Mouse (Mus musculus): ENCODE data around the gene Ndufs1. TPM values are rescaled to one million over a fixed set of nuclear protein-coding genes. Genes with fewer than 3 reads are reported as not detected.

Gene Ndufs1
- polyA plus RNA-seq, 1 experiment = 166 TPM

GRCm38 (mm10) chr1:63113274-63114135, 63.1 kb downstream of the Ndufs1 start:
- Histone ChIP-seq H3K27ac (ENCODE audit: insufficient read depth, low read length) (peak overlapping the region; percentile 86), H3K27me3 (ENCODE audit: control insufficient read depth, insufficient read depth, low read length) (no peaks in the 10 kb centered on the region), H3K4me1 (ENCODE audit: control insufficient read depth, insufficient read depth, low read length) (peaks cover 5% of the 10 kb centered on the region), H3K4me3 (replicated peaks; ENCODE audit: insufficient read depth, low read depth, low read length) (peak overlapping the region; percentile 91)
- WGBS = under 1% methylated on average over 82 of the region's 92 CpGs
- DNase-seq = peak; percentile 60 to 75
- TF ChIP-seq POLR2A (IDR thresholded peaks at IDR 0.05; ENCODE audit: borderline replicate concordance, insufficient read depth, low read length) (no peak), CTCF (IDR thresholded peaks at IDR 0.05; ENCODE audit: borderline replicate concordance, insufficient read depth, low read depth, low read length) (no peak)

- peaks cover 5% of the 10 kb centered on the region; the same call in 1 of the 2 replicates for H3K4me1 ChIP-seq (ENCODE audit: control insufficient read depth, insufficient read depth, low read length)
- peak overlapping the region; percentile 86 for H3K27ac ChIP-seq (ENCODE audit: insufficient read depth, low read length)
- DNase-seq = peak; percentile 40 to 60
- no peaks in the 10 kb centered on the region for H3K27me3 ChIP-seq (ENCODE audit: control insufficient read depth, insufficient read depth, low read length)
- WGBS = under 1% methylated on average over 11 of the region's 11 CpGs
- TF ChIP-seq CTCF (IDR thresholded peaks at IDR 0.05; ENCODE audit: borderline replicate concordance, insufficient read depth, low read depth, low read length) = no peak
- TF ChIP-seq POLR2A (IDR thresholded peaks at IDR 0.05; ENCODE audit: borderline replicate concordance, insufficient read depth, low read length) = no peak
- H3K4me3 ChIP-seq (replicated peaks; ENCODE audit: insufficient read depth, low read depth, low read length) = peak overlapping the region; percentile 91
Measured at GRCm38 (mm10) chr1:63112865-63113261, 63.8 kb downstream of the Ndufs1 start.

- Histone ChIP-seq H3K27me3 (ENCODE audit: control insufficient read depth, insufficient read depth, low read length) (no peaks in the 10 kb centered on the region), H3K4me3 (replicated peaks; ENCODE audit: insufficient read depth, low read depth, low read length) (peak overlapping the region; percentile 91), H3K27ac (ENCODE audit: insufficient read depth, low read length) (peak overlapping the region; percentile 86; the same call in 1 of the 2 replicates), H3K4me1 (ENCODE audit: control insufficient read depth, insufficient read depth, low read length) (peaks cover 5% of the 10 kb centered on the region)
- TF ChIP-seq POLR2A (IDR thresholded peaks at IDR 0.05; ENCODE audit: borderline replicate concordance, insufficient read depth, low read length) (no peak), CTCF (IDR thresholded peaks at IDR 0.05; ENCODE audit: borderline replicate concordance, insufficient read depth, low read depth, low read length) (no peak)
- DNase-seq = no peak
- 27% methylated on average over 8 of the region's 8 CpGs for WGBS
Measured at GRCm38 (mm10) chr1:63112151-63112864, 64.3 kb downstream of the Ndufs1 start.

GRCm38 (mm10) chr1:63110536-63111285, 65.9 kb downstream of the Ndufs1 start:
- Histone ChIP-seq H3K27me3 (ENCODE audit: control insufficient read depth, insufficient read depth, low read length) (no peaks in the 10 kb centered on the region), H3K4me1 (ENCODE audit: control insufficient read depth, insufficient read depth, low read length) (peaks cover 3% of the 10 kb centered on the region), H3K27ac (ENCODE audit: insufficient read depth, low read length) (no peak overlapping the region), H3K4me3 (replicated peaks; ENCODE audit: insufficient read depth, low read depth, low read length) (no peak overlapping the region)
- TF ChIP-seq POLR2A (IDR thresholded peaks at IDR 0.05; ENCODE audit: borderline replicate concordance, insufficient read depth, low read length) = no peak
- TF ChIP-seq CTCF (IDR thresholded peaks at IDR 0.05; ENCODE audit: borderline replicate concordance, insufficient read depth, low read depth, low read length) = peak; percentile 35; the same call in 1 of the 2 replicates
- WGBS = 60% methylated on average over 7 of the region's 7 CpGs
- DNase-seq = peak; percentile 15 to 32

- H3K27ac ChIP-seq (ENCODE audit: insufficient read depth, low read length) = no peak overlapping the region
- TF ChIP-seq POLR2A (IDR thresholded peaks at IDR 0.05; ENCODE audit: borderline replicate concordance, insufficient read depth, low read length) (no peak), CTCF (IDR thresholded peaks at IDR 0.05; ENCODE audit: borderline replicate concordance, insufficient read depth, low read depth, low read length) (no peak)
- DNase-seq = no peak
- no peak overlapping the region for H3K4me3 ChIP-seq (replicated peaks; ENCODE audit: insufficient read depth, low read depth, low read length)
- 36% methylated on average over 6 of the region's 6 CpGs for WGBS
- H3K4me1 ChIP-seq (ENCODE audit: control insufficient read depth, insufficient read depth, low read length) = peaks cover under 1% of the 10 kb centered on the region
- H3K27me3 ChIP-seq (ENCODE audit: control insufficient read depth, insufficient read depth, low read length) = no peaks in the 10 kb centered on the region
Measured at GRCm38 (mm10) chr1:63107614-63108327, 68.9 kb downstream of the Ndufs1 start.

- no peak overlapping the region for H3K4me3 ChIP-seq (replicated peaks; ENCODE audit: insufficient read depth, low read depth, low read length)
- no peak for TF ChIP-seq CTCF (IDR thresholded peaks at IDR 0.05; ENCODE audit: borderline replicate concordance, insufficient read depth, low read depth, low read length)
- TF ChIP-seq POLR2A (IDR thresholded peaks at IDR 0.05; ENCODE audit: borderline replicate concordance, insufficient read depth, low read length) = no peak
- 86% methylated on average over 12 of the region's 12 CpGs for WGBS
- H3K4me1 ChIP-seq (ENCODE audit: control insufficient read depth, insufficient read depth, low read length) = no peaks in the 10 kb centered on the region; the same call in none of the 2 replicates
- no peaks in the 10 kb centered on the region for H3K27me3 ChIP-seq (ENCODE audit: control insufficient read depth, insufficient read depth, low read length)
- no peak for DNase-seq
- H3K27ac ChIP-seq (ENCODE audit: insufficient read depth, low read length) = no peak overlapping the region
Measured at GRCm38 (mm10) chr1:63102758-63103451, 73.7 kb downstream of the Ndufs1 start.

Measured in cerebellum, adult 2 months (tissue).